Mouse (Mus musculus): ENCODE data around the gene Vmn2r49. TPM values are rescaled to one million over a fixed set of nuclear protein-coding genes. Genes with fewer than 3 reads are reported as not detected.
"Not testable (repeated sequence)": the region's sequence is repeated elsewhere in the genome, so short reads cannot be mapped to it uniquely, and the experiment has no call there.

The Vmn2r49 gene
- total RNA-seq (2022): not detected

- DNase-seq (ENCODE audit: low spot score in 2 of 2): not testable (repeated sequence)
These were observed at the start of gene Vmn2r49 for GRCm38 (mm10) chr7:9992157-9992556. Gene Vmn2r49 (minus strand): TSS chr7:9992257.

- not testable (repeated sequence) for DNase-seq (ENCODE audit: low spot score in 2 of 2)
These were observed 38.6 kb downstream of the Vmn2r49 start, which contains the start of gene Vmn2r48 for GRCm38 (mm10) chr7:9953485-9953884. Gene Vmn2r48 (minus strand): TSS chr7:9953585.

Other genes with a start within 250 kb of the Vmn2r49 start
- gene Vmn2r46, start 221.7 kb downstream of the Vmn2r49 start, total RNA-seq (2022): not detected
- gene Vmn2r47, start 150.9 kb downstream of the Vmn2r49 start, total RNA-seq (2022): not detected
- gene Vmn2r48, start 38.7 kb downstream of the Vmn2r49 start, total RNA-seq (2022): not detected
- gene Vmn2r50, start 61.0 kb upstream of the Vmn2r49 start, total RNA-seq (2022): not detected
- gene Vmn2r51, start 113.5 kb upstream of the Vmn2r49 start, total RNA-seq (2022): not detected
- gene Vmn2r52, start 184.3 kb upstream of the Vmn2r49 start, total RNA-seq (2022): not detected